Mouse (Mus musculus) cortical plate, adult 2 months (tissue): ENCODE results near the gene Nfia. TPM values are rescaled to one million over a fixed set of nuclear protein-coding genes. Genes with fewer than 3 reads are reported as not detected.
A peak's percentile ranks its signal among the peaks of the same experiment; 100 is the strongest.

Experiments used
- H3K27ac ChIP-seq: fragments of 200-500 bp; 2 replicates; pipeline ENCODE4 v1.5.1; 2012; ENCODE audit warnings: low read length, control low read depth, inconsistent platforms; ENCODE audit not compliant: insufficient read depth
- H3K4me1 ChIP-seq: fragments of 200-500 bp; 2 replicates; pipeline ENCODE4 v1.6.1; 2011; ENCODE audit warnings: low read length; ENCODE audit not compliant: control insufficient read depth, insufficient read depth
- H3K4me3 ChIP-seq: fragments of 200-500 bp; 2 replicates; pipeline ENCODE4 v1.5.1; 2011; ENCODE audit warnings: mild to moderate bottlenecking, low read length, control low read depth; ENCODE audit not compliant: insufficient read depth
- CTCF ChIP-seq: fragments of 200-500 bp; IDR thresholded peaks from 2 replicates; pipeline ENCODE4 v1.5.1; 2011; ENCODE audit warnings: mild to moderate bottlenecking, control low read depth, low read length; ENCODE audit not compliant: insufficient read depth; ENCODE audit errors: extremely low read depth
- POLR2A ChIP-seq: fragments of 200-500 bp; IDR thresholded peaks from 2 replicates; pipeline ENCODE4 v1.6.1; 2011; ENCODE audit warnings: mild to moderate bottlenecking, low read length, control low read depth; ENCODE audit not compliant: insufficient read depth; ENCODE audit errors: extremely low read depth
- polyA plus RNA-seq: library from polyadenylated mRNA; depleted of rRNA; stranded (reverse); fragments of >200 nt; gene quantifications from 2 replicates; pipeline ENCODE4 v1.2.3, GENCODE M21; 2012

Nfia gene
- polyA plus RNA-seq, 1 experiment, result 24.1 TPM

- peaks cover 2% of the 10 kb centered on the region; the same call in 1 of the 2 replicates for H3K4me1 ChIP-seq
- H3K27ac ChIP-seq, result no peak overlapping the region
- TF ChIP-seq CTCF (no peak), POLR2A (no peak)
- no peak overlapping the region for H3K4me3 ChIP-seq
Observed at GRCm38 (mm10) chr4:97841063-97841595, 68.6 kb downstream of the Nfia start.

DNA sequence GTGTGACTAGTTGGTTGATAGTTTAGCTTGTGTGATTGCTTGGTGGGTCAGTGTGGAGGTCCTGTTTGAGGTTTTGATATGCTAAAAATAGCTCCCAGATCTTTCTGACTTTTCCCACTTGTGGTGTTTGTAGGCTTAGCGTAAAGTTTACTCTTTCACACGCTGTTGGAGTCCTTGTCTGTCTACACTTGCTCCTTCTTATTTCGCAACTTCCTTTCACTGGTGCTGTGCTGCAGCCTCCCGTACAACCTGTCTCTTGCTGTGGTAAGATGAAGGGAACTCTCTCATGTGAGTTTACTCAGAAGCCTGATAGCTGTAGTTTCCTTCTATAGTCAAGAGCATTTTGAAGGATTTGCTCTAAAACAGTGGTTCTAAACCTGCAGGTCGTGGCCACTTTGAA, 69.2 kb downstream of the Nfia start:
- TF ChIP-seq POLR2A, result no peak
- no peak for TF ChIP-seq CTCF
- Histone ChIP-seq H3K4me3 (no peak overlapping the region), H3K4me1 (peaks cover 2% of the 10 kb centered on the region; the same call in 1 of the 2 replicates), H3K27ac (no peak overlapping the region)

GRCm38 (mm10) chr4:97843981-97844690, 71.6 kb downstream of the Nfia start:
- Histone ChIP-seq H3K4me1 (no peaks in the 10 kb centered on the region; the same call in 1 of the 2 replicates), H3K4me3 (no peak overlapping the region), H3K27ac (no peak overlapping the region)
- no peak for TF ChIP-seq CTCF
- TF ChIP-seq POLR2A, result no peak

GRCm38 (mm10) chr4:97844899-97845298, 72.4 kb downstream of the Nfia start:
- H3K4me3 ChIP-seq, result no peak overlapping the region
- no peak for TF ChIP-seq CTCF
- no peaks in the 10 kb centered on the region; the same call in 1 of the 2 replicates for H3K4me1 ChIP-seq
- peak overlapping the region; percentile 40; the same call in 1 of the 2 replicates for H3K27ac ChIP-seq

DNA sequence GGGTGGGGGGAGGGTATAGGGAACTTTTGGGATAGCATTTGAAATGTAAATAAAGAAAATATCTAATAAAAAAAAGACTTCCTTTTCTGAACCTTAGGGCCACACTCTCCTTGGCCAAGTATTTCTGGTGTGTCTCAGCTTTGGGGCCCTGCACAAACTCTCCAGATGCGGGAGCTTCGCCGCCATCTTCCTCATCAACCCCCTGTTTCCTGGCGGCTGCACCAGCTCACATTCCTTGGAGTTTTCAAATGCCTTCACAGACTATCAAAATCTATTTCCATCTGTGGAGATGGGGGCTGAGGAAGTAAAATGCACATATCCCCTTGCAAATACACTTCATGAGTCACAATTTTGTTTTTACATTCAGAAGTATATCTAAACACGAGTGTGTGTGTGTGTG, 75.1 kb downstream of the Nfia start:
- no peak for TF ChIP-seq CTCF
- no peak for TF ChIP-seq POLR2A
- Histone ChIP-seq H3K4me1 (no peaks in the 10 kb centered on the region; the same call in 1 of the 2 replicates), H3K4me3 (no peak overlapping the region), H3K27ac (no peak overlapping the region)

GRCm38 (mm10) chr4:97850991-97851390, 78.5 kb downstream of the Nfia start:
- H3K27ac ChIP-seq, result no peak overlapping the region
- TF ChIP-seq CTCF, result no peak
- no peak for TF ChIP-seq POLR2A
- no peak overlapping the region for H3K4me3 ChIP-seq
- no peaks in the 10 kb centered on the region for H3K4me1 ChIP-seq

GRCm38 (mm10) chr4:97851698-97852097, 79.2 kb downstream of the Nfia start:
- Histone ChIP-seq H3K4me1 (no peaks in the 10 kb centered on the region), H3K4me3 (no peak overlapping the region), H3K27ac (no peak overlapping the region)
- no peak for TF ChIP-seq POLR2A
- no peak for TF ChIP-seq CTCF

DNA sequence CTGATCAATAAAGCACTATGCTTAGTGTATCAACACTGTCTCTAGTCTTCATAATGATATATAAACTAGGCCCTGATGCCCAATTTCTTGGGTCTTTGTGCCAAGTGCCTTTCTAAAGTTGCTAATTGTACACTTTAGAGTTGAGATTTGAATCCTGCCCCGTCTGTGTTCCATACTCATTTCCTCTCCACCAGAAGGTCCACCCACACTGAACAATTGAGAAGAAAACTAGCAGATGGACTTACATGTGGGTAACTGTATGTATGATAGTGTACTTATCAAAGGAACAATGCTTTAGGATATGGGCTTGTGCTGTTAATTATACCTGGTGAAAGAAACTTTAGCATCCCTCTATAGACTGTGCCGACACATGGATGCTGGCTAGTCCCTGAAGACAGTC, 80.1 kb downstream of the Nfia start:
- Histone ChIP-seq H3K4me3 (no peak overlapping the region), H3K27ac (no peak overlapping the region), H3K4me1 (no peaks in the 10 kb centered on the region)
- TF ChIP-seq POLR2A, result no peak
- TF ChIP-seq CTCF, result no peak

DNA sequence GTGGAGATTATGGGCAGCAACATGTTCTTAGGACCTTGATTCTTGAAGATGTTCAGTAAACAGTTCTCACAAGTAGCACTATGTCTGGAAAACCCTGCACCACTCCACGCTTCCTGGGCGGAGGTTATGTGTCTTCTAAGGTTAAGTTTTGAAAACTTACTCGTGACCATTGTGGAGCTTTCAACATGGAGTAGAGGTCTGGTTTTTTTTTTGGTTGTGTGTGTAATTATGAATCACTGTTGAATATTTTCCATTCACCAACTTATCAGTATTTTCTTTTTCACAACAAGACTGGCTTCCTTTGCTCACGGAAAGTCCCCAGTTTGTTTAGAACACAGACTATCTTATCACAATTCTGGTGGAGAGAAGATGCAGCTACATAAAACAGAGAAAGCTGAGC, 82.2 kb downstream of the Nfia start:
- TF ChIP-seq POLR2A, result no peak
- TF ChIP-seq CTCF, result no peak
- no peak overlapping the region for H3K4me3 ChIP-seq
- H3K4me1 ChIP-seq, result peaks cover 2% of the 10 kb centered on the region
- no peak overlapping the region for H3K27ac ChIP-seq

- H3K4me3 ChIP-seq, result no peak overlapping the region
- H3K27ac ChIP-seq, result no peak overlapping the region
- no peak for TF ChIP-seq CTCF
- no peak for TF ChIP-seq POLR2A
- peaks cover 2% of the 10 kb centered on the region for H3K4me1 ChIP-seq
Observed at GRCm38 (mm10) chr4:97855712-97856420, 83.3 kb downstream of the Nfia start.
